Mouse (Mus musculus) embryonic facial prominence, embryonic 12.5 days (tissue): ENCODE results near the gene Sema3e. TPM values are rescaled to one million over a fixed set of nuclear protein-coding genes. Genes with fewer than 3 reads are reported as not detected.

Experiments used
- ATAC-seq: fragments of 200-750 bp; cut with Nextera tagmentation; 2 replicates; pipeline ENCODE4 v1.8.0; 2017; ENCODE audit not compliant: insufficient number of reproducible peaks, insufficient read depth, low FRiP score, low TSS enrichment
- H3K27ac ChIP-seq: fragments of 300-500 bp; sonication (generic); 2 replicates; pipeline ENCODE4 v1.5.1; 2016; ENCODE audit warnings: mild to moderate bottlenecking
- H3K27me3 ChIP-seq: fragments of 300-500 bp; sonication (generic); 2 replicates; pipeline ENCODE4 v1.6.1; 2016; ENCODE audit warnings: mild to moderate bottlenecking, moderate library complexity
- H3K36me3 ChIP-seq: fragments of 300-500 bp; sonication (generic); 2 replicates; pipeline ENCODE4 v1.6.1; 2016; ENCODE audit warnings: mild to moderate bottlenecking
- H3K4me1 ChIP-seq: fragments of 300-500 bp; sonication (generic); 2 replicates; pipeline ENCODE4 v1.6.1; 2016
- H3K4me2 ChIP-seq: fragments of 300-500 bp; sonication (generic); replicated peaks from 2 replicates; pipeline ENCODE4 v1.6.1; 2016; ENCODE audit warnings: mild to moderate bottlenecking, moderate library complexity
- H3K4me3 ChIP-seq: fragments of 300-500 bp; sonication (generic); 2 replicates; pipeline ENCODE4 v1.5.1; 2016; ENCODE audit warnings: mild to moderate bottlenecking
- H3K9ac ChIP-seq: fragments of 300-500 bp; sonication (generic); 2 replicates; pipeline ENCODE4 v1.6.1; 2016; ENCODE audit warnings: mild to moderate bottlenecking, moderate library complexity
- H3K9me3 ChIP-seq: fragments of 300-500 bp; sonication (generic); 2 replicates; pipeline ENCODE4 v1.6.1; 2016; ENCODE audit warnings: mild to moderate bottlenecking, moderate library complexity
- WGBS: fragments of 180-500 bp; shearing (Covaris S2); methylation state at CpG from one replicate; pipeline ENCODE4 v1.1.7; 2016; 5-methylcytosine and 5-hydroxymethylcytosine counted together
- polyA plus RNA-seq: library from polyadenylated mRNA; unstranded; fragments of >200 nt; fragmentation: Nextera tagmentation; extraction: Ambion mirVana; gene quantifications from 2 replicates; pipeline ENCODE4 v1.2.1, GENCODE M21; 2016

The Sema3e gene
- polyA plus RNA-seq, 1 experiment from 2014 or later, result 3.2 TPM

DNA sequence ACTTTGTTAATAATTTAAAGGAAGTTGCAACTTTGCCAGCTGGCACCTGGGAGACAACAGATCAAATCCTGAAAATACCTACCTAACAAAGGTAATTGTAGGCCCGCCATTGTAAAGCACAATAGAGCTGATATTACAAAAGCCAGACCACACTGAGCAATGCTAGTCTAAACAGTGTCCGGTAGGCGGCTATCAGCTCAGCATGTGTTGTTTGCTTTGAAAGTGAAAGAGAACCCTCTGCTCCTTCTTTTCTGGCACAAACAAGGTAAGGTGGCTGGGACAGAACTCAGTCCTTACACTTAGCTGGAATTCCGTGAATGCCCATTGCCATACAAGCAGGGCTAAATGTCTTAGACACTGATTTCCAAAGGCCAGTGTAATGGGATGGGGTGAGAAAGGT is 7.0 kb downstream of the Sema3e start:
- no peaks in the 10 kb centered on the region for H3K9me3 ChIP-seq
- no peak overlapping the region for H3K4me2 ChIP-seq
- no peaks in the 10 kb centered on the region for H3K36me3 ChIP-seq
- 26% methylated on average over 4 of the region's 4 CpGs for WGBS
- no peaks in the 10 kb centered on the region for H3K27me3 ChIP-seq
- no peaks in the 10 kb centered on the region for H3K4me1 ChIP-seq
- H3K27ac ChIP-seq, result no peak overlapping the region
- no peak for ATAC-seq
- no peak overlapping the region for H3K9ac ChIP-seq
- H3K4me3 ChIP-seq, result no peak overlapping the region

DNA sequence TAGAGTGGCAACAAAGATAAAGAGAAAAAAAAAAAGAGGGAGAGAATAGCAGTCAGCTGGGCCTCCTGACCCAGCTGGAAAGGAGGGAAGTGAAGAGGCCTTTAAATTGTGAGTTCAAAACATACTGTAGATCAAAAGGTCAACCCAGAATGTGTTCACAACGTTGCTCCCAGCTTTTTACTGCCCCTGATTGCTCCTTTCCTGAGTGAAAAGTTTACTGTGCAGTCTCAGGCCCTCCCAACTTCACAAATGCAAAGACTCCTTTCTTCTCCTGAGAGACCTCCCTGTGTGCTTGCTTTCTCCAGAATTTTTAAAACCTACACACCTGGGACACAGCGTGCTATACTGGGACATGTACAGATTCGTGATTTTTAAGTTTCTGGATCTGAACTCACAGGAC is 8.2 kb downstream of the Sema3e start:
- Histone ChIP-seq H3K4me2 (no peak overlapping the region), H3K9me3 (no peaks in the 10 kb centered on the region), H3K9ac (no peak overlapping the region), H3K4me1 (no peaks in the 10 kb centered on the region), H3K27me3 (no peaks in the 10 kb centered on the region), H3K36me3 (no peaks in the 10 kb centered on the region), H3K4me3 (no peak overlapping the region), H3K27ac (no peak overlapping the region)
- WGBS, result 40% methylated on average over 3 of the region's 3 CpGs
- ATAC-seq, result no peak

DNA sequence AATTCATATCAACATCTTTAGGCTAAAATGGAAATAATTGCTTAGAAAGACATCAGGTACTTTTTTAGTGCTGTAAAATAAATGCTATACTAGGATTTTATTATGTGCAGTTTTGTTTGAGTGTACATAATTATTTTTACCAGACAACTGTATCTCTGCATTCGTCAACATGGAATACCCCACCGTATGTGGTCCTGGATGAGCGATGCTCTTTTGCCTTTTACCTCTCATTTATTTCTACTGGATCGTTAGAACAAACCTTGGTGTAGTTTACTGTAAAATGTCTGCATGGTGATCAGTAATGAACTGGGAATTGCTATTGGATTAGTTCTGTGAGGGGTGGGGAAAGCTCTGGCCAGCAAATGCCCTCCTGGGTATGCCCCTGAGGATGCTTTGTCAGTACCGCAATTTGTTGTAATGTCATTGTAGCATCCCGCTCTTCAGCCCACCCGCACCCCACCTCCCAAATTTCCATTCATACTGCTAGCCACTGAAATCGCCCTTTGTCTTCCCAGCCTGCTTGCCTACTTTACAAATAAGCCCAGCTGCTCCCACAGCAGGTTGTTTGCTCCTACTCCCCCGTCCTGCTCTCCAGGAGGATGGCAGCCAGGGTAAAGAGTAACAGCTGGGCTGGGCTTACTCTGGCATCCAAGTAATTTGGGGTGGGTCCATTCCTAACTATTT is 13.9 kb downstream of the Sema3e start:
- Histone ChIP-seq H3K4me3 (no peak overlapping the region), H3K27me3 (no peaks in the 10 kb centered on the region), H3K36me3 (no peaks in the 10 kb centered on the region), H3K9ac (no peak overlapping the region), H3K9me3 (no peaks in the 10 kb centered on the region), H3K4me1 (no peaks in the 10 kb centered on the region), H3K27ac (no peak overlapping the region), H3K4me2 (no peak overlapping the region)
- ATAC-seq, result no peak
- 18% methylated on average over 9 of the region's 9 CpGs for WGBS

DNA sequence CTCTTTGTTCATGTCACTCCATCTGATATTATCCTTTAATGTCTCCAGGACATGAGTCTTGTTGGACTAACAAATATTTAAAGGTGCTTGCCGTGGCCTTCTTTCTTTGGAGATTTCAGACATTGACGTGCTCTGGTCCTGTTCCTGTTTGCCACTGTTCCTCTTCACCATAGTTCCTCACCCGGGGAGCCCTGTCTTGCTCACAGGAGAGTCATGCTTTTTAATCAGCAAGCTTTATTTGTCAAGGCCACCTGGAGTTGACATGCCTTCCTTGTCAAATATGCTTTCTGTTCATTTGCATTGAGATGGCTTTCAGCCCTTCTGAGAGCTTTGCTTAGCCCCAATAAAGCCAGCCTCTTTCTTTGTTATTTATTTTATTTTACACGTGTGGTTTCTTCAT is 15.1 kb downstream of the Sema3e start:
- Histone ChIP-seq H3K27me3 (no peaks in the 10 kb centered on the region), H3K9ac (no peak overlapping the region), H3K36me3 (no peaks in the 10 kb centered on the region), H3K4me3 (no peak overlapping the region), H3K4me2 (no peak overlapping the region), H3K9me3 (no peaks in the 10 kb centered on the region), H3K27ac (no peak overlapping the region), H3K4me1 (no peaks in the 10 kb centered on the region)
- 30% methylated on average over 4 of the region's 4 CpGs for WGBS
- ATAC-seq, result no peak

DNA sequence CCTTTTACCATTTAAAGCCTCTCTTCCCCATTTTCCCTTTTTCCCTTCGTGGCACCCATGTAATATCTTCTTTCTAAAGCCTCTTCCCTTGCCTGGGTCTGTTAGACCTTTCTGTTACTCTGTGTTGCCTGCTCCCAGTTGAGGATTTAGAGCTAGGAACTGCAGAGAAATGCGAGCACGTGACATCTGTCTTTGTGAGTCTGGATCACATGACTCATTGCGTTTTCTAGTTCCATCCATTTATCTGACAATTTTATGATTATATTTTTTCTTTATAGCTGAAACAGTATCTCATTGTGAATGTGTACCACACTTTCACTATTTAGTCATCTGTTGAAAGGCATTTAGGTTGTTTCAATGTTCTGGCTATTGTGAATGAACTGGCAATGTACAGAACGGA is 18.0 kb downstream of the Sema3e start:
- no peaks in the 10 kb centered on the region for H3K4me1 ChIP-seq
- no peak overlapping the region for H3K4me3 ChIP-seq
- no peaks in the 10 kb centered on the region for H3K36me3 ChIP-seq
- no peaks in the 10 kb centered on the region for H3K27me3 ChIP-seq
- no peak overlapping the region for H3K4me2 ChIP-seq
- no peak for ATAC-seq
- 80% methylated on average over 5 of the region's 5 CpGs for WGBS
- H3K9ac ChIP-seq, result no peak overlapping the region
- no peaks in the 10 kb centered on the region for H3K9me3 ChIP-seq
- no peak overlapping the region for H3K27ac ChIP-seq

DNA sequence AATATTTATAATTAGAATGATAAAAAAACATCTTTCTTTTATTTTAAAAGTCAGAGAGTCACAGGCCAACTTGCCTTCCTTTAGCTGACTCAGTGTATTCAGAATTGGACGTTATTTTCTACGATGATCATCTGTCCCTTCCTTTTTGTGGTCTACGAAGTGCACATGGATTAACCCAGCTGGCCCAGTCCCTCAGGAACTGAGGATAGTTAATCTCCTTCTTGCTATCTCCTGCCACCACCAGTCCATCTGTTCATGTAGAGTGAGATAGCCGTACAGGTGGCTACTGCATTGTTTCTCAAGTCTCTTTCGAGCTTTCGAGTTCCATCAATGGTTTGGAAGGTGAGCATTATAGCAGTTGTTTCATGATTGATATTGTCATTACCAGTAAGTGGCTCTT is 18.9 kb downstream of the Sema3e start:
- Histone ChIP-seq H3K4me3 (no peak overlapping the region), H3K4me2 (no peak overlapping the region), H3K27ac (no peak overlapping the region), H3K27me3 (no peaks in the 10 kb centered on the region), H3K4me1 (no peaks in the 10 kb centered on the region), H3K9ac (no peak overlapping the region), H3K9me3 (no peaks in the 10 kb centered on the region), H3K36me3 (no peaks in the 10 kb centered on the region)
- 85% methylated on average over 6 of the region's 6 CpGs for WGBS
- no peak for ATAC-seq

DNA sequence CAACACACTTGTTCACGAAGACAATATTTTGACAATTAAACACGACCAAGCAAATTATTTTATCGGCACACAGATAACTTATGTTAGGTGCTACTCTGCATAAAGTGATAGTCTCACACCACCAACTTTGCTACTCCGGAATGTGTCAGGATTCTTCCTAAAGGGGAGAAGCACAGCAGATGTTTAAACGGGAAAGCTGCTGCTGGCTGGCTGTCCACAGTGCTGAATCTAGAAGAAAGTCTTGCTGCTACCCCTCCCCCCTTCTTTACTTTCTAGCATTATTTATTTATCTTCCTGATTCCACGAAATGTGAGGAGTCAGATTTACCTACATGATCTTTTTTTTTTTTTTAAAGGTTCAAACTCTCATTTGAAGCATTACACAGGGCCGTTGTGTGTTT is 23.6 kb downstream of the Sema3e start:
- no peak for ATAC-seq
- no peaks in the 10 kb centered on the region for H3K27me3 ChIP-seq

DNA sequence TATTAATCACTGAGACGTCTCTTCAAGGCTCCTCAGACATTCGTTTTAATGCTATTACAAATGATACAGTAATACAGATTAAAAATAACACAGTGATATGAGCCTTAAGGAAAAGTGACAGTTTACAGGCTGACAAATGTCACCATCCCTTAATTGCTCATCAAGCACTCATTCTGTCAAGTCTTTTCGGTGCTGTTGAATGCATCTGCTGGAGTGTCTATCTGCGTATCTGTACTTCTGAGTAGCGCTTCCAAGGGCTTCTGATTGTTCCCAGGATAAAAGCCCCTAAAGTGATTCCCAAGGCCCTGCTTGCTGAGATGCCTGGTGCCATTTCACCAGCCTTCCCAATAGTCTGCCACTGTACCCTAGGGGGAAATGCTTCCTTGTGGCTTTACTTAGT is 29.4 kb downstream of the Sema3e start:
- no peaks in the 10 kb centered on the region for H3K27me3 ChIP-seq
- H3K36me3 ChIP-seq, result no peaks in the 10 kb centered on the region
- ATAC-seq, result no peak
- H3K9ac ChIP-seq, result no peak overlapping the region
- H3K4me1 ChIP-seq, result no peaks in the 10 kb centered on the region
- 72% methylated on average over 5 of the region's 5 CpGs for WGBS
- H3K27ac ChIP-seq, result no peak overlapping the region
- H3K4me3 ChIP-seq, result no peak overlapping the region
- no peak overlapping the region for H3K4me2 ChIP-seq
- H3K9me3 ChIP-seq, result no peaks in the 10 kb centered on the region

More for the DNA sequence above, 23.6 kb downstream of the Sema3e start:
- H3K4me2 ChIP-seq, result 0 out of 2 replicates have a peak overlapping the region, but pooled peaks have one; percentile 1
- 30% methylated on average over 7 of the region's 7 CpGs for WGBS
- H3K9ac ChIP-seq, result no peak overlapping the region
- H3K4me1 ChIP-seq, result no peaks in the 10 kb centered on the region
- H3K4me3 ChIP-seq, result no peak overlapping the region
- H3K36me3 ChIP-seq, result no peaks in the 10 kb centered on the region
- H3K9me3 ChIP-seq, result no peaks in the 10 kb centered on the region
- no peak overlapping the region for H3K27ac ChIP-seq

DNA sequence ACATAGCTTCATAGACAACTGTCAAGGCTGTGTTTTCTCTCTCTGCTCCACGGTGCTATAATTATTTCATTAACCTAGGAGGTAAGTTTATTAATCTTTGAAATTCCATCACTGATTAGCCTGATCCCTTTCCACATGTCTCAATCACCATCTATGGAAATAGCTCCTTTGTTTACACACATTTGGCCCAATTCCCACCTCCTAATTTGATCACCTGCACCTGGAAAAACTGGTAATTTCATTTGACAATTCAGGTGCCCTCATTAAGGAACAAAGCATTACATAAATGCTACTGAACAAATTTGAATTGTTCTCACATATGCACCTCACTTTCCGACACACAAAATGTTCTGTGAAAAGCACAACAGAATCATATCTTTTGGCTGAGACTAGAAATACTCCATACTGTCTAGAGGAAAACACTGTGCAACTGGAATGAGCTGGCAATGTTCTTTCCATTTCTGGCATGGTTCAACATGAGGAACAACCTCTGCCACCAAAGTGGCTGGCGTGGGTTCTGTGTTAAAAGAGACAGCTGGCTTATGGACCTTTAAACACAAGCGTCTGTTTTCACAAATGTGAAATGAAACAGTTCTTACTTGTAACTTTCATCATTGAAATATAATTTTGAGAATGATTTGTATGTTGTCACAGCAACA is 34.9 kb downstream of the Sema3e start:
- Histone ChIP-seq H3K4me3 (no peak overlapping the region), H3K4me2 (no peak overlapping the region), H3K9ac (no peak overlapping the region), H3K4me1 (no peaks in the 10 kb centered on the region), H3K36me3 (no peaks in the 10 kb centered on the region), H3K27me3 (no peaks in the 10 kb centered on the region), H3K9me3 (no peaks in the 10 kb centered on the region), H3K27ac (no peak overlapping the region)
- no peak for ATAC-seq
- 74% methylated on average over 4 of the region's 4 CpGs for WGBS

DNA sequence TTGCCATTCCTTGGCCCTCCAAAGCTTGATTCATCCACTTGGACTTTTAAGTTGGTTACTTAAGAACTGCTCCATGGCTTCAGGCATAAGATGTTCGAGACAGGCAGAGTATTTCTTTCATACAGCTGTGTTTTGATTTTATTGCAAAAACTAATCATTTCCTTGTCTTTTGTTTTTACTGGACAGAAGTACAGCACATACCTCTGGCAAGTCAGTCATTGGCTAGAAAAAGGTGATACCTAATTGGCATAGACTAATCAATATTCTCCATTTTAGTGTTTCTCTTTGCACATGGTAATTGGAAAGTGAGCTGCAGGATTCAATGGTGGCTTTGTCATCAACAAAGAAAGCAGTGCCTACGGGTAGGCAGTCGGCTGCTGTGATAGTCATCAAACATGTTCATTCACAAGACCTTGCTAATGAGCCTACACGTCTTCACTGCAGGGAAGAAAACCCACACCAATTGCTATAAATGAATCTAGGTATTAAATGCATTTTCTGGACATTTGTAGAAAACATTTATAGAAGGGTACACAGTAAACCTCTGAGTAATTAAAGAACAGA is 37.9 kb downstream of the Sema3e start:
- ATAC-seq, result no peak
- no peaks in the 10 kb centered on the region for H3K27me3 ChIP-seq
- no peak overlapping the region for H3K9ac ChIP-seq
- no peak overlapping the region for H3K27ac ChIP-seq
- no peaks in the 10 kb centered on the region for H3K36me3 ChIP-seq
- no peaks in the 10 kb centered on the region for H3K4me1 ChIP-seq
- 39% methylated on average over 4 of the region's 4 CpGs for WGBS
- no peaks in the 10 kb centered on the region for H3K9me3 ChIP-seq
- no peak overlapping the region for H3K4me2 ChIP-seq
- H3K4me3 ChIP-seq, result no peak overlapping the region

DNA sequence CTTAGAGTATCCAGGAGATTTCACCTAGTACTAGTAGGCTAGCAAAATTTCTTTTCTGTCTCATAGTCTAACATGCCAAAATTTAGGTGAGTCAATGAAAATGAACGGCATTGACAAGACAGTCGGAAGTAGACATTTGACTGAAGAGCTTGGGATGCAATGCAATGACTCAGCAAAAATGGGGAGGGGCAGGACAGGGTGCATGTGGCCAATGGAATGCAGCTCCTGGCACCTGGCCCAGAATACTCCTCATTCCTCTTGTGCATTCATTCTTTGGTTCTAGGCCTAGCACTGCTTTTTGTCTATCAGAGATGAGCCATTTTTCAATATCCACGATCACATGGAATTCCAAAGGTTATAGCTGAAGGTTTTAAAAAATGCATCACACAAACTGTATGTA is 48.1 kb downstream of the Sema3e start:
- H3K27ac ChIP-seq, result no peak overlapping the region
- no peaks in the 10 kb centered on the region for H3K9me3 ChIP-seq
- H3K4me2 ChIP-seq, result no peak overlapping the region
- H3K36me3 ChIP-seq, result no peaks in the 10 kb centered on the region
- ATAC-seq, result no peak
- H3K4me3 ChIP-seq, result no peak overlapping the region
- H3K9ac ChIP-seq, result no peak overlapping the region
- WGBS, result 85% methylated on average over 3 of the region's 3 CpGs
- H3K27me3 ChIP-seq, result no peaks in the 10 kb centered on the region
- no peaks in the 10 kb centered on the region for H3K4me1 ChIP-seq

DNA sequence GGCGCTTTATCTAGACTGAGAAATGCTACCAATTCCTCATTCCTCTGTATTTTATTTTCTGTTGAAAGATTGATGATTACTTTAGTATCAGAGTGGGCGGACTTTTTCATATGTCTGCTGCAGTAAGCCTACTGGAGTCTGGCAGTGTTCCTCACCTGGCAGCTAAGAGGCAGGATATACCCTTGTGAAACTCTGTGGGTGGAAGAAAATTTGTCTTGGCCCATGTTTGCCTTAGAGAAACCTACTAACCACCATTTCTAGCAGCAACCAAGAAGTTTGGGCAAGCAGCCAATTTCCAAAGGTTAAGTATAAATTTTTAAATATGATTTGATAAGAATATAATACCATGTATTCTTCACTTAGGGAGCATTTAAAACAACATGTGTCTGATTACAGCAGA is 63.0 kb downstream of the Sema3e start:
- Histone ChIP-seq H3K27ac (no peak overlapping the region), H3K9ac (no peak overlapping the region), H3K9me3 (no peaks in the 10 kb centered on the region), H3K36me3 (no peaks in the 10 kb centered on the region), H3K4me3 (no peak overlapping the region), H3K4me1 (no peaks in the 10 kb centered on the region), H3K4me2 (no peak overlapping the region), H3K27me3 (no peaks in the 10 kb centered on the region)
- ATAC-seq, result no peak
- 83% methylated on average over 2 of the region's 2 CpGs for WGBS
